Mouse (Mus musculus): ENCODE results near the gene Tex52. TPM values are rescaled to one million over a fixed set of nuclear protein-coding genes. Genes with fewer than 3 reads are reported as not detected.

Tex52 gene
- polyA plus RNA-seq, 1 experiment from 2014 or later: 0.31 TPM

DNA sequence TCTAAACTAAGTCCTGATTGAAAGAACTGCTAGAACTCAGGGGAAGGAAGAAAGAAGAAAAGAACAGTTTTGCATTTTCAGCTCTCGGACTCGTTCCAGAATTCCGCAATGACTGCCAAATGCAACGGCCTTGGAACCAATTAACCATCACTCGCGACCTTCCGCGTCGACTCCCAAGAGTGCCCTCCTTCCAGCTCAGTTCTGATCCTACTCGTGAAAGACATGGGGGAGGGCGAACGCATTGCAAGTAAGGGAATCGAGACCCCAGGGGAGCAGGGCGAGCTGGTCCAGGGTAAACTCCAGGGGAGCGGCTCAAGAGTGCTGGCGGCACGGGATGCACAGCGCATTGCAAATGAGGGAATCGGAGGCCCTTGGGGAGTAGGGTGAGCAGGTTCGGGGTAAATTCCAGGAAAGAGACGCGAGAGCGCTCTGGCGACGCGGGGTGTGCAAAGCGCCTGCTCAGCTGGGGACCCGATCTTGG, 20.0 kb upstream of the Tex52 start:
- WGBS: under 1% methylated on average over 28 of the region's 28 CpGs
- Histone ChIP-seq H3K9ac (ENCODE audit: low read length) (peak overlapping the region; percentile 86), H3K4me1 (replicated peaks; ENCODE audit: control insufficient read depth, insufficient read depth, low read length) (peaks cover 7% of the 10 kb centered on the region), H3K4me2 (ENCODE audit: low read depth, low read length) (peak overlapping the region; percentile 88), H3K27me3 (ENCODE audit: control insufficient read depth, insufficient read depth, low read depth, low read length) (no peaks in the 10 kb centered on the region), H3K9me3 (ENCODE audit: control insufficient read depth, low read length) (no peaks in the 10 kb centered on the region), H3K36me3 (ENCODE audit: control insufficient read depth, insufficient read depth, low read length) (peaks cover 16% of the 10 kb centered on the region), H3K27ac (ENCODE audit: low read length) (peak overlapping the region; percentile 72), H3K4me3 (ENCODE audit: low read length) (peak overlapping the region; percentile 67)
- ATAC-seq (ENCODE audit: low read depth): peak; percentile 67

DNA sequence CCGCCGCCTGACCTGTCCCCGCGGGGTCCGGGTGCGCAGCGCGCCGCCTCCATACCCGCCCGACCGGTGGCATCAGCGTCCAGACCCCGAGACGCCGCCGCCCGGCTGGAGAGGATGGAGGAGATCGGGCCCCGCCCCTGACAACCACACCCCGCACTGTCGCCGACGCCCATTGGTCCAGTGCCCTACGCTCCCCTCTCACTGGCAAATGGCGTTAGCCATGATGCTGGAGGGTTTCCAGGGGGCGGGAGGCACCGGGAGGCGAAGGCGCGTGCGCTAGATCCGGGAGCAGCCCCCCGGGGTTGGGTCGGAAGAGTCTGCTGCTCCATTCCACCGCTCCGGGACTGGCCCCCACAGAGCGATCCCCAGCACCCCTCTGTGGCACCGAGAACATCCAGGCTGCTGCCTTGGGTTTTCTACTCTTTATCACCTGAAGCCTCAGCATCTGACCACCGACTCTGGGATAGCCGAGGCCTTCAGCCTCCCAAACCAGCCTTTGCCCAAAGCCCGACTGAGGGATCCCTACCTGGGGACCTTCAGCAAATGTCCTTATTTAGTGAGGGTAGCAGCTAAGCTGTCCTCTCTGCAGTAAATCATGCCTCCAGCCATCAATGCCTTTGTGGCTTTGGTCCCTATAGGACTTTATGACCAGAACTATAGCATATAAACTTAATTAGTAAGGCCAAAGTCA, 19.4 kb upstream of the Tex52 start, which contains the start of gene Tulp3:
Gene Tulp3 (minus strand): TSS at position 126 of the 691 bp plus-strand sequence.
- peak within 1 kb of the TSS; percentile 72 for H3K27ac ChIP-seq (ENCODE audit: low read length)
- H3K4me2 ChIP-seq (ENCODE audit: low read depth, low read length): peak within 1 kb of the TSS; percentile 88
- H3K4me3 ChIP-seq (ENCODE audit: low read length): peak within 1 kb of the TSS; percentile 67
- H3K9ac ChIP-seq (ENCODE audit: low read length): peak within 1 kb of the TSS; percentile 86
- peaks cover 14% of the 10 kb centered on the region for H3K36me3 ChIP-seq (ENCODE audit: control insufficient read depth, insufficient read depth, low read length)
- under 1% methylated on average over 39 of the region's 42 CpGs for WGBS
- H3K27me3 ChIP-seq (ENCODE audit: control insufficient read depth, insufficient read depth, low read depth, low read length): no peaks in the 10 kb centered on the region
- H3K9me3 ChIP-seq (ENCODE audit: control insufficient read depth, low read length): no peaks in the 10 kb centered on the region
- ATAC-seq (ENCODE audit: low read depth): peak; percentile 99
- peaks cover 9% of the 10 kb centered on the region for H3K4me1 ChIP-seq (replicated peaks; ENCODE audit: control insufficient read depth, insufficient read depth, low read length)

- peaks cover 24% of the 10 kb centered on the region for H3K4me1 ChIP-seq (replicated peaks; ENCODE audit: control insufficient read depth, insufficient read depth, low read length)
- no peak overlapping the region for H3K27ac ChIP-seq (ENCODE audit: low read length)
- no peak for ATAC-seq (ENCODE audit: low read depth)
- peaks cover 13% of the 10 kb centered on the region for H3K36me3 ChIP-seq (ENCODE audit: control insufficient read depth, insufficient read depth, low read length)
- no peaks in the 10 kb centered on the region for H3K9me3 ChIP-seq (ENCODE audit: control insufficient read depth, low read length)
- H3K4me3 ChIP-seq (ENCODE audit: low read length): no peak overlapping the region
- no peak overlapping the region for H3K9ac ChIP-seq (ENCODE audit: low read length)
- 33% methylated on average over 2 of the region's 2 CpGs for WGBS
- H3K27me3 ChIP-seq (ENCODE audit: control insufficient read depth, insufficient read depth, low read depth, low read length): no peaks in the 10 kb centered on the region
- no peak overlapping the region for H3K4me2 ChIP-seq (ENCODE audit: low read depth, low read length)
Observed at GRCm38 (mm10) chr6:128358999-128359398, 16.3 kb upstream of the Tex52 start.

DNA sequence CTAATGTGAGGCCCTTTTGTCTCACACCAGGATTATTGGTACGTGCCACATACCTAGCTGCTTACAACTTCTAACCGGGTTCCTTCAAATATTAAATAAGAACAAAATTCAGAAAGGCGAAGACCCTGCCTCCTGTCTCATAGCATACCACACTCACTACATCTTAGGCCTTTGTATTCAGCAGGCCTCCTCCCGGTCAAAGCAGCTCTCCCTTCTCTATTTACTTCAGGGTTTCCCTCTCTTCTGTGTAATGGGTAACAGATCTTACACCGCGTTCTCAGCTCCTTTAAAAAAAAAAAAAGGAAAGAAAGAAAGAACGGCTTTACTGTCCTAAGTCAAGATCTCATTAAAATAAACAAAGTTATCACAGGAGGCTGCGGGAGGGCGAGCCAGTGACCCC, 13.4 kb upstream of the Tex52 start:
- no peaks in the 10 kb centered on the region for H3K9me3 ChIP-seq (ENCODE audit: control insufficient read depth, low read length)

DNA sequence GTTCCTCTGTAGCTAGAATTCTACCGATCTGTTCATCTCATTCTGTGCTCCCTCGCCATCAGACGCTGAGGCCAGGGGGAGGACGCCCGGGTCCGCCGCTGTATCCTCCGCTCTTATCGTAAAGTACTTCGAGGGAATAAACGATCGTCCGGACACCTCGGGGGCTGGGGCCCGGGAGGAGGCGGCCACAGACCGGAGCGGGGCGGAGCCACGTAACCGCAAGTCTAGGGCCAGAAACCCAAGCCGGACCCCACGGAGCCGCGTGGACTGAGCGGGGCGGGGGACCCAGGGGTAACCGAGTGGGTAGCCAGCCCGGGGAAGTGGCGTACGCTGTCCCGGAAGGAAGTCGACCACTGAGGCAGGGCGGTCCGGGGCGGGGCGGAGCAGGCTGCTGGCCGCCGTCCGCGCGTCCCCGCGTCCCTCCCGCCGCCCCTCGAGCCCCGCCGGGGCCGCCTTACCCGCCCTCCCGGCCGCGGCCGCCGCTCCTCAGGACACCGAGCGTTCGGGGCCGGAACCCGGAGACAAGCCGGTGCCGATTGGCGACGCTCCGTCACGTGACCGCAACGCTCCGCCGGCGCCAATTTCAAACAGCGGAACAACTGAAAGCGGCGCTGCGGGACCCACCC, 12.8 kb upstream of the Tex52 start, which contains the start of the genes Rhno1 and Foxm1:
Gene Rhno1 (minus strand): TSS at position 531 of the 626 bp plus-strand sequence.
Gene Foxm1 (plus strand): TSS at position 587 of the 626 bp plus-strand sequence.
- peak within 1 kb of the TSS; percentile 87 for H3K4me3 ChIP-seq (ENCODE audit: low read length)
- no peaks in the 10 kb centered on the region for H3K27me3 ChIP-seq (ENCODE audit: control insufficient read depth, insufficient read depth, low read depth, low read length)
- peaks cover 22% of the 10 kb centered on the region for H3K36me3 ChIP-seq (ENCODE audit: control insufficient read depth, insufficient read depth, low read length)
- H3K4me1 ChIP-seq (replicated peaks; ENCODE audit: control insufficient read depth, insufficient read depth, low read length): peaks cover 16% of the 10 kb centered on the region
- peak within 1 kb of the TSS; percentile 97 for H3K27ac ChIP-seq (ENCODE audit: low read length)
- peak within 1 kb of the TSS; percentile 78 for H3K4me2 ChIP-seq (ENCODE audit: low read depth, low read length)
- peak within 1 kb of the TSS; percentile 89 for H3K9ac ChIP-seq (ENCODE audit: low read length)
- 0% methylated on average over 49 of the region's 76 CpGs for WGBS
- H3K9me3 ChIP-seq (ENCODE audit: control insufficient read depth, low read length): no peaks in the 10 kb centered on the region
- peak; percentile 91 for ATAC-seq (ENCODE audit: low read depth)

More for the DNA sequence above, 13.4 kb upstream of the Tex52 start:
- Histone ChIP-seq H3K27ac (ENCODE audit: low read length) (peak overlapping the region; percentile 97), H3K27me3 (ENCODE audit: control insufficient read depth, insufficient read depth, low read depth, low read length) (no peaks in the 10 kb centered on the region), H3K9ac (ENCODE audit: low read length) (peak overlapping the region; percentile 89), H3K36me3 (ENCODE audit: control insufficient read depth, insufficient read depth, low read length) (peaks cover 18% of the 10 kb centered on the region), H3K4me2 (ENCODE audit: low read depth, low read length) (peak overlapping the region; percentile 78), H3K4me1 (replicated peaks; ENCODE audit: control insufficient read depth, insufficient read depth, low read length) (peaks cover 16% of the 10 kb centered on the region), H3K4me3 (ENCODE audit: low read length) (peak overlapping the region; percentile 87)
- no peak for ATAC-seq (ENCODE audit: low read depth)
- WGBS: 12% methylated on average over 9 of the region's 9 CpGs

- peak overlapping the region; percentile 89 for H3K9ac ChIP-seq (ENCODE audit: low read length)
- H3K36me3 ChIP-seq (ENCODE audit: control insufficient read depth, insufficient read depth, low read length): peaks cover 20% of the 10 kb centered on the region
- 2% methylated on average over 44 of the region's 46 CpGs for WGBS
- H3K27me3 ChIP-seq (ENCODE audit: control insufficient read depth, insufficient read depth, low read depth, low read length): no peaks in the 10 kb centered on the region
- H3K4me3 ChIP-seq (ENCODE audit: low read length): peak overlapping the region; percentile 87
- H3K27ac ChIP-seq (ENCODE audit: low read length): peak overlapping the region; percentile 97
- peak; percentile 6 for ATAC-seq (ENCODE audit: low read depth)
- peaks cover 16% of the 10 kb centered on the region for H3K4me1 ChIP-seq (replicated peaks; ENCODE audit: control insufficient read depth, insufficient read depth, low read length)
- H3K4me2 ChIP-seq (ENCODE audit: low read depth, low read length): peak overlapping the region; percentile 78
- no peaks in the 10 kb centered on the region for H3K9me3 ChIP-seq (ENCODE audit: control insufficient read depth, low read length)
Observed at GRCm38 (mm10) chr6:128363007-128363825, 12.0 kb upstream of the Tex52 start.

GRCm38 (mm10) chr6:128364721-128365120, 10.5 kb upstream of the Tex52 start:
- WGBS: 65% methylated on average over 6 of the region's 6 CpGs
- peaks cover 16% of the 10 kb centered on the region for H3K4me1 ChIP-seq (replicated peaks; ENCODE audit: control insufficient read depth, insufficient read depth, low read length)
- H3K4me3 ChIP-seq (ENCODE audit: low read length): no peak overlapping the region
- H3K27ac ChIP-seq (ENCODE audit: low read length): no peak overlapping the region
- H3K36me3 ChIP-seq (ENCODE audit: control insufficient read depth, insufficient read depth, low read length): peaks cover 22% of the 10 kb centered on the region
- H3K9me3 ChIP-seq (ENCODE audit: control insufficient read depth, low read length): no peaks in the 10 kb centered on the region
- no peaks in the 10 kb centered on the region for H3K27me3 ChIP-seq (ENCODE audit: control insufficient read depth, insufficient read depth, low read depth, low read length)
- ATAC-seq (ENCODE audit: low read depth): no peak
- H3K4me2 ChIP-seq (ENCODE audit: low read depth, low read length): no peak overlapping the region
- H3K9ac ChIP-seq (ENCODE audit: low read length): no peak overlapping the region

GRCm38 (mm10) chr6:128366466-128366865, 8.8 kb upstream of the Tex52 start:
- H3K36me3 ChIP-seq (ENCODE audit: control insufficient read depth, insufficient read depth, low read length): peaks cover 38% of the 10 kb centered on the region
- no peak for ATAC-seq (ENCODE audit: low read depth)
- 82% methylated on average over 5 of the region's 5 CpGs for WGBS

More at GRCm38 (mm10) chr6:128366466-128366865, 8.8 kb upstream of the Tex52 start:
- Histone ChIP-seq H3K9me3 (ENCODE audit: control insufficient read depth, low read length) (no peaks in the 10 kb centered on the region), H3K9ac (ENCODE audit: low read length) (no peak overlapping the region), H3K4me3 (ENCODE audit: low read length) (no peak overlapping the region), H3K4me1 (replicated peaks; ENCODE audit: control insufficient read depth, insufficient read depth, low read length) (peaks cover 8% of the 10 kb centered on the region), H3K27ac (ENCODE audit: low read length) (no peak overlapping the region), H3K27me3 (ENCODE audit: control insufficient read depth, insufficient read depth, low read depth, low read length) (no peaks in the 10 kb centered on the region), H3K4me2 (ENCODE audit: low read depth, low read length) (no peak overlapping the region)
